Mouse (Mus musculus): ENCODE data around the gene Nipal3. TPM values are rescaled to one million over a fixed set of nuclear protein-coding genes. Genes with fewer than 3 reads are reported as not detected.
A peak's percentile ranks its signal among the peaks of the same experiment; 100 is the strongest.

The Nipal3 gene
- total RNA-seq (2021): 15.5 and 15.8 TPM in 2 replicates
- long read RNA-seq, experiment 1, full-length matches to known transcripts: 3 of 12 reads
- long read RNA-seq, experiment 1, partial matches to known transcripts: 0 of 12 reads
- long read RNA-seq, experiment 1, other reads (novel, unspliced or antisense): 9 of 12 reads
- long read RNA-seq, experiment 2, full-length matches to known transcripts: 2 of 5 reads
- long read RNA-seq, experiment 2, partial matches to known transcripts: 0 of 5 reads
- long read RNA-seq, experiment 2, other reads (novel, unspliced or antisense): 3 of 5 reads

DNA sequence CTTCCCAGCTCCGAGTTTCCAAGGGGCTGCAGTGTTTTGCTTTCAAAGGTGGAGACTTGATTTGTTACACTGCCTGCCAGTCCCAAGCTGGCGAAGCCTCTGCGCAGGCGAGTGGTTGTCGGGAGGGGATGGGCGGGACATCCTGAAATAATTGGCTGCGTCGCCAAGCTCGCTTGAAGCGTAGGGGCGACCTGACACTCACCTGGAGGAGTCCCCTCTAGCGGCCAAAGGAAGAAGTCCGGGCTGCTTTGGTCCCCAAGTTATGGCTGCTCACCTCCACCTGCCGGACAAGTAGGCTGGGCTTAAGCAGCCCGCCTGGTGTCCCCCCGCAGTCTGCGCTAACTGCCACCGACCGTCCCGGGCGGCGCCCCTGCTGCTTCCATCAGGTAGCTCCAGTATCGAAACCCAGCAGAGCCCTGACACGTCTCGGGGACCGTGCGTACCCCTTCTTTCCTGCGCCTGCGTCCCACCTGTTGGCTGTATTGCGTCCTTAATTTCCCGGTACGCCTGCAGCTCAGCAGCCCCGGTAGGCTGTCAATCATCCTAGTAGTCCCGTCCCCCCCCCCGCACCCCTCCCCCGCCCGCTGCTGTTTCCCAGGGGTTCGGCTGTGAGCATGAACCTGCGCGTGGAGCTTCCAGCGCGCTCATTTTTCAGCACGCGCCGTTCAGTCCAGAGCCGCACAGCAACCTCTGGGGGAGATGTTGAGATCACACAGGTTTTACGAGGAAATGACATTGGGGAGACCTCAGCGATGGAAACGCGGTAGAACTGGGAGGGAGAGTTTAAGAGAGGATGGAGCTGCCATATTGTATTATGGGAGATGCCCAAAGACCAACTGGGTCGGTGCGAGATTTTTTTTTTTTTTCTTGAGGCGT is at the start of gene Nipal3, which contains the start of gene Stpg1:
Gene Nipal3, minus strand, starts transcription at position 518 of the 876 bp plus-strand sequence.
Gene Stpg1, plus strand, starts transcription at position 270 of the 876 bp plus-strand sequence.
- peak; percentile 93 for DNase-seq

DNA sequence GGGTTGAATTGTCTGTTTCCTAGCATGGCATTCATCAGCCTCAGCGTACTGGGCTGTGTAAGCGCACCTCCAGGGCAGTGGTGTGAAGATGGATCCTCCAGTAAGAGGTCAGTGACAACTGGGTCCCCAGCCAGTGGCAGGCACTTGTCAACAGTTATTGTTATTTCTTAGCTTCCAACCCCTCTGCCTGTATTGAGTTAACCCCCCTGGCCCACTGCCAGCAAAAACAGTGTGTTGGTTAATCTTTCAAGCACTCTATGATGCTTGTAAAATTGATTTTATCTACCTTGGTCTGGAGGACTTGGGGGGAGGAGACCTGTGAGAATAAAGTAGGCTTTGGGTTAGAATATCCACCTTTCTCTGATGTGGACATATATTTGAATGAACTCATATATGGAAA is 49.4 kb upstream of the Nipal3 start:
- no peak for DNase-seq

DNA sequence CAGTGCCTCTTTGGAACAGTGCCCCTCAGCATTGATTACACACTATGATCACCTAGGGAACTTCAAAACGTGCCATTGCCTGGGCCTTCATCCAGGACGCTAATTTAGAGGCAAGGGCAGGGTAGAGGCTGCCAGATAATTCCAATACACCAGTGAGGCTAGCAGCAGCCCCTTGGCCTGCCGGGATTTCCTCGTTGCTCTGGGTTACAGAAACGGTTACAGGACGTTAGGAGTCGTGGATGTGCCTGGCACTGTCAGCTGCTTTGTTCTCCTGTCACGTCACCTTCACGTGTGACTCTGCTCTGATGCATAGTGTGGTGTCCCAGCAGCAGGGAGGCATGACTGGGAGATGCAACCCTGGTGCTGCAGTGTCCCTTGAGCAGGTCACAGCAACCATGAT is 45.2 kb upstream of the Nipal3 start:
- DNase-seq: no peak

DNA sequence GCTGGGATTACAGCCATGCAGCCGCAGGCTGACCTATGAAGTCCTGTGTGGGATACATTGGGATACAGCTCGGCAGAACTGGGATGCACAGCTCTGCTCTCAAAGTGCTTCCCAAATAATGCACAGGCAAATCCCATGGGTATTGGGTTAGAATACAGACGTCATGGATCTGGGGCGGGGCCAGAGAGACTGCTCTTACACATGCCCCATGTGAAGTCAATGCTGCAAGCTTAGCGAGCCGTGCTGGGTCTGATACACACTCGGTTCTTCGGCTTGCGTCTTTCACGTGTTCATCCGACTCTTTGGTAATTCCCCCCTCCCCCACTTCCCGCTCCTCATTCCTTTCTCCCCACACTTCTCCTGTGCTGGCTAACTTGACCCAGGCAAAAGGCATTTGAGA is 44.2 kb upstream of the Nipal3 start:
- DNase-seq: no peak

DNA sequence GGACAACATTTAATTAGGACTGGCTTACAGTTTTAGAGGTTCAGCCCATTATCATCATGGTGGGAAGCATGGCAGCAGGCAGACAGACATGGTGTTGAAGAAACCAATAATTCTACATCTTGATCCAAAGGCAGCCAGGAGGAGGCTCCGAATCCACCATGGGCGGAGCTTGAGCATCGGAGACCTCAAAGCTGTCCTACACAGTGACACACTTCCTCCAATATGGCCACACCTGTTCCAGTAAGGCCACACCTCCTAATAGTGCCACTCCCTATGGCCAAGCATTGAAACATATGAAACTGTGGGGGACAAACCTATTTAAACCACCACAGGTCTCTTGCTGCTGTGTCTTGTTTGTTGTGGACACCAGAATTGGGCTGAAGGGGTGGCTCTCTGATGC is 40.2 kb upstream of the Nipal3 start:
- DNase-seq: no peak

DNA sequence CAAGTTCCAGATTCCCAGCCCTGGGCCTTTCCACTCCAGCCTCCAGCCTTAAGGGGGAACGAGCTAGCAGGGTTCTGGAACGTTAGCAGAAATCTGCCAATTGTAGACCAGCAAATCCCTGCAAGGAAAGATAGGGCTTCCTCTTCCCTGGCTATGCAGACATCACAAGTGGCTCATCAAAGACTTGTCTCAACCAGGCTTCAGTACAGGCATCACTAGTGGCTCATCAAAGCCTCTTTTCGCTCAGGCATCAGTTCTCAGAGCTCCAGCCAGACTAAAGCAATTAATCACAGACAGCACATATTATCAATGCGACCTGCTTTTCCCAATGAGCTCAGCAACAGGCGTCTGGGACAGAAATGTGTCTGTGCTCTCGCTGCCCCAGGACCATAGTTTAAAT is 38.2 kb upstream of the Nipal3 start:
- DNase-seq: no peak

DNA sequence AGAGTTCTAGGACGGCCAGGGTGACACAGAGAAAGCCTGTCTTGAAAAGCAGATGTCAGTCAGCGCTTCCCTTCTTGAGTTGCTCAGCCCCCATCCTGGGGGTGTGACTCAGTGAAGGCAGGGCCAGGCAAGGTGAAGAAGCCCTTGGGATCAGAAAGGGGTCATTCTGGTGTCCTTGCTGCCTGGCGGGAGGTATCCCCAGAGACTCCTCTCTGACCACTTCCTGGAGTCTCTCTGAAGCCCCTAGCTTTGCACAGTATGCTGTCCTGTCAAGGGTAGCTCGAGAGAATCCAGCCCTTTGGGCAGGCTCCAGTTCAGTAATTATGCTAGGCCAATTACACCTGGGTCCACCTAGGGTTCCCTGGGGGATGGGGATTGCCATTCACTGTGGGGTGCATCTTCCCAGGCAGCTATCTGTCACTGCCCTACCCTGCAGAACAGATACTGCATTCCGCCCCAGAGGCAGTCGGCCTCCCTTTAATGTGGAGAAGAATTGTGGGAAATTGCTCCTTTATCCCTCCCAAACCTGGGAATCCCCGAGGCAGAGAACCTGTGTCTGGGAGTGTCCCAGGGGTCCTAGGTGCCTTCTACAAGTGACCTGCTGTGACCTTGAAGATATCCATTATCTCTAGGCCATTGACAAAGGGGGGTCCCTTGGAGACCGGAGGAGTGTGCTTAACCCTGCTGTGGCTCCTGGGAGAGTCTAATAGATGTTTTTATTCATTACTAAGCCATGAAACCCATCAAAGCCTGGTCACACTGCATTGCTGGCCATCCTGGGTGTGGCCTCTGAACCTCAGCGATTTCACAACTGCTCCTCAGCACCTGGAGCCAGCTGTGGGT is 37.2 kb upstream of the Nipal3 start:
- DNase-seq: no peak

DNA sequence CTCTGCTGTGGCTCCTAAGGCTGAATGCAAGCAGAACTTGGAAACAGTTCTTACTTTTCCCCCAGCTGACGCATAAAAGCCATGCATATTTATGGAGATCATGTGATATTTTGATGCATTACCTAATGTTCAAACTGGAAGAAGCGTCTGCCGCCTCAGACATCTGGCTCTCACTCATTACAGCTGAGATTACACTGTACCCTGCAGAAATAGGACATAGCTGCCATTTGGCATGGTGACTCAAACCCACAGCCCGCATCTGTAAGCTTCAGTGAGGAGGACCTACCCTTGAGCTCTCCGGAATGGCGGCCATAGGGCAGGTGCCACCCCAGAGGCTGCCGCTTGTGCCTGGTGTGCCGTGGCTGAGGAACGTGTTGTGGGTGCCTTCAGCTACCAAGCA is 36.4 kb upstream of the Nipal3 start:
- no peak for DNase-seq

DNA sequence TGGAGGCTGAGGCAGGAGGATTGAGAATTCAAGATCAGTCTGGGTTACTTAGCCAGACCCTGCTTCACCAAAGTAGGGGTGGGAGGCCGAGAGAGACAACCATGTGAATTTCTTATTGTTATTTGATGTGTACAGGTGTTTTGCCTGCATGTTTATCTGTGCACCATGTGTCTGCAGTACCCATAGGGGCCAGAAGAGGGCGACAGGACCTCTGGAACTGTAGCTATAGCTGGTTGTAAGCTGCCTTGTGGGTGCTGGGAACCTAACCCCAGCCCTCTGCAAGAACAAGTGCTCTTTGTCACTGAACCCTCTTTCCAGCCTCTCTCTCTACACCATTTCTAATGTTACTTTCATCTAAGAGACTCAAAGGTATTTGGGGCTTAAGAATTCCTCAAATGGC is 35.4 kb upstream of the Nipal3 start:
- DNase-seq: no peak

DNA sequence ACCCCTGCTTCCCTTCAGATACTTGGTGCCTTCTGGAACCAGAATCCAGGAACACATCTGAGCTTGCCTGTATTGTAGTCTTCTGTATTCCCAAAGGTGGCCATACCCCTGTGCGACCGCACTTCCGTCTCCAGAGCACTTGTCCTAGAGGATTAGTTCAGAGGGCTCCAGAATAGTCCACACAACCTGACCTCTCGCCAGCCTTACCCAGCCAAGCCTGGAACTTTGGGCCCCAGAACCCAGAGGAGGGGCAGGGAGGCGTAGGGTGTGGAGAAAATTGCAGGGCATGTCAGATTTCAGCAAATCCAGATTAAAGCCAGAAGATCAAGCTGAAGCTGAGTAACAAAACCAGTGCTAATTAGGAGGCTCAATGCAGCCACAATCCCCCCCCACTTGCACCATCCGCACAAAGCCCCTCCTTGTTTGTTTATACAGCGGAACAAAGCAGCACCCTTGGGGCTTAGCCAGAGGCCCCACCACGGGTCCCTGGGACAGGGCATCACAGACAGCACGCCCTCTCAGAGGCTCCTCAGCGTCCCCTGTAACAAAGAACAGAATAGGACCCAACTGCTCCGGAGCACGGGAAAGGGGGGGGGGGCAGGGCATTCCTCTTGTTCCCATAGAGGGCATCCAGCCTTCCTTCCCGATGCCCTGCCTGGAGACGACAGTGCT is 31.3 kb upstream of the Nipal3 start:
- DNase-seq: no peak

DNA sequence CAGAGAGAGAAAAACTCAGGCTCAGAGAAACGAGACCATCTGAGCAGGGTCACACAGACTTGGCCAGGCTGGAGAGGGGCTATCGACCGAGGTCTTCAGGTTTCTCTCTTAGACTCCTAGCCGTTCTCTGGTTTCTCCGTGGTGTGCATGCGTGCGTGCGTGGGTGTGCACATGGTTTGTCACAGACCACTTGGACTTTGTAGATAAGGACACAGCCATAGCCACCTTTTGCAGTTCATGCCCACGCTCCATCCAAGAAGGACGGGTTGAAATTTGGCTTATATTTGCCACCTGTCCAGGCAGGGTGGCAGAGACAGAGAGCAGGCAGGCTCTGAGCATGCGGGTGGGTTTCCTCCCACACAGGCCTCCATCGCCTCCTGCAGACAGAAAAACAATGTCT is 30.2 kb upstream of the Nipal3 start:
- DNase-seq: no peak

DNA sequence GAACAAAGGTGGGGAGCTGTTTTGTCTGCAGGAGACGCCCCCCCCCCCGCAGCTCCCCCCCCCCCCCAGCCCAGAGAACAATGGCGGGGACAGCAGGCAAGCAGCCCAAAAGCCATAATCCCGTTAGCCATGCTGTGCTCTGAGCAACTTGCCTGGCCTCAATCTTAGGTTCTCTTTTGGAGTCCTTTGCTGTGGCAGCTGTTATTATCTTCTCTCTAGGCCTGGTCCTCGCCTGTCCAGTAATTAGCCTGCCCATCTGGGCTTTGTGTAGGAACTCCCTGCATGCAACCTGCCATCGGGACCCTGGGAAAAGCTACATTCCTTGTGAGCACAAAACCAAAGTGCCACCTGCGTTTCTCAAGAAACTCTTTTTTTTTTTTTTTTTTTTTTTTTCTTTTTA is 29.1 kb upstream of the Nipal3 start:
- no peak for DNase-seq

DNA sequence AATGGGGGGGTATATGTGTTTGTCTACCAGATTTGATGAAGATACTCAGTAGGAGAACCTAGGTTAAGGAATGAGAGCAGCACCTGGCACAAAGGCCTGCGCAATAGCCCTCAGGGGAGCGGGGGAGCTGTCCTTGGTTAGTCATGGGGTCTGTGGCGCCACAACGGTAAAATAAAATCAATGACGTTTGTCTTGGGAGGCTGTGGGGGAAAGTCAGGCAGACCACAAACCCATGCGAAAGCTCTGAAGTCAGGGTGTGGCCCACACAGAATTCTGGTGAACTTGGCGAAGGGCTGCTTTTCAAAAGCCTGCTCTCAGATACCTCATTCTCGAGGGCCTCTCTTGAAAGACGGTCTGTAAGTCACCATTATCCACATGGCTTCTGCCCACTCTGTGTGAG is 25.6 kb upstream of the Nipal3 start:
- no peak for DNase-seq

DNA sequence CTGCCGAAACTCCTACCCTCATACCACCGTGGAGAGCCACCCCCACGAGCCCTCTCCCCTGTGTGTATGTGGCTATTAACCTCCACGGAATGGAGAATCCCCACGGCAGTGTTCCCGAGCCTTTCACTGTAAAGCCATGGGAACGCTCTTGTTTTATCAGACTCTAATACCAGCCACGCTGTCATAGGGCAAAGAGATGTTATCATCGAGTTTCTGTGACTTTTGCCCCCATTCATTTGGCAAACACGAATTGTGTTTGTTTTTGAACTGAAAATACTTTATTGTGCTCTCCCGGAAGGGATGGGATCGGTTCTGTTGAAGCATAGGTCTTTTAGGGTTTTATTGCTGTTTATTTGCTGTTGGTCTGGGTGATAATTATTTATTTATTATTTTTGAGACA is 23.3 kb upstream of the Nipal3 start:
- DNase-seq: no peak

DNA sequence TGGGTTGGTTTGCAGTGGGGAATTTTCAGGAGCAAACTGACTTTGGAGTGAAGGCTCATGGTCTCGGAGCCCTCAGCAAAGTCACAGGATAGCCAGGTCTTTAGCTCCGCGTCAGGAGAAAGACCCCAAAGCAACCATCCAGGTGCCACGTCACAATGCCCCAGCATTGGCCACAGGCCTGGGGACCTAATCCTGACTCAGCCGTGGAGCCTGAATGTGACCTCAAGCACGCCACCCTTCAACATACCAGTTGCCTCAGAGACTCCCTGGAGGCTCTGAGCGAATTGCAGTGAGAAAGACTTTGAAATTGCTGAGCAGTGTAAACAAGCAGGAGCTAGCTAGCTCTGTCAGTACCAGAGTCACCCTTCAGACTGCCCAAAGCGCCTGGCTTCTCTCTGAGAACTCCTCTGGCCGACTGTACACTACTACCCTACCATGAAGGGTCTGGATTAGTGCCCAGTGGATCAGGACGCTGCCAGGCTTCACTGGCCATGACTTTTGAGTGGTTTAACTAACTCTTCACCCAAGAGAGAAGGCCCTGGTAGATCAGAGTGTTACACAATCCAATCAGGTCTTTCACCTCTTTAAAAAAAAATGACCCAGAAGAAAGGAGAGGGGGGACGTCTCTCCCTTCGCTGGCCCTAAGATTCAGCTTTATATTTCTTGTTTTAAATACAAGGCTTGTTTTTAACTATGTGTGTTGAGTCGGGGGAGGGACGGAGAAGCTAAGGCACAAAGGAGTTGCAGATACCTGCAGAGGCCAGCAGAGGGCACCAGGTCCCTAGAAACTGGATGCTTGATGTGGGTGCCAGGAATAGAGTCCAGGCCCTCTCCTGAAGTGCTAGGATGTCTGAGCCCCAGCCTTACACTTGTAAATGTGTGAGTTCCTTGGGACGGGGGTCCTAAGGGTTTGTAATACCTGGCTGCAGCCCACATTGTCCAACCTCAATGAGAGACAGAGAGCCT is 21.8 kb upstream of the Nipal3 start:
- DNase-seq: peak; percentile 82

DNA sequence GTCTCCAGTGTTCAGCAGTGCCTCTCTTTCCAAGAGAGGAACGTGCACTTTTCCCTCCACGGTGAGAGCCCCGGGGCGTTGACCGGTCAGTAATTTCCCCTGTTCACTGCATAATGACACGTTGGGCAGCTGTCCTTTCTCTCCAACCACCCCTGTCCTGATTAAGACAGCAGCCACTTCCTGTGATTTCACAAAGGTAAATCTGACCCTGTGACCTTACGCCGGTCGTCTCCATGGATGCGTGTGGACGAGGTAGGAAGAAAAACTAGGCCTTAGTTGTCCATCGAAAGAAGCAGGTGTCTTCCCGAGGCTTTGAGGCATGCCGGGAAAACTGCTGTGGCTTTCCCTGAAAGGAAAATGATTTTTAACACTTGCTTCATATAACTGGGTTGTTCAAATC is 20.1 kb upstream of the Nipal3 start:
- DNase-seq: no peak

DNA sequence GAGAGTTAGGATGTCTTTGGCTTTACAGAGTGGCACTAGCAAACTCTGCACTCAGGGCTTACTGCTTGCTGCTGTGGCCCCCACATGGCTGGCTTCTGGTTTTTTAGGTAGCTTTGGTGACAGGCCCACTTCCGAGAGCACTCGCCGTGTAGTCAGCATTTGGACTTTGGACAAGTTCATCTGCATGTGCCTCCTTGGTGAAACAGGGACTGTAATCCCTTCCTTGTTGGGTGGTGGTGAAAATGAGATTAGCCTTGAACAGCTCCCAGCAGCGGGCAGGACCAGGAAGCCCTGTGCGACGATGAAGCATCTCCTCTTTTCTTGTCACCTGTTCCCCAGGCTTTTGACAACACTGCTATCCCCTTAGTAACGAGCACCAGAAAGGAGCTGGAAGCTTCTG is 19.0 kb upstream of the Nipal3 start:
- DNase-seq: no peak

DNA sequence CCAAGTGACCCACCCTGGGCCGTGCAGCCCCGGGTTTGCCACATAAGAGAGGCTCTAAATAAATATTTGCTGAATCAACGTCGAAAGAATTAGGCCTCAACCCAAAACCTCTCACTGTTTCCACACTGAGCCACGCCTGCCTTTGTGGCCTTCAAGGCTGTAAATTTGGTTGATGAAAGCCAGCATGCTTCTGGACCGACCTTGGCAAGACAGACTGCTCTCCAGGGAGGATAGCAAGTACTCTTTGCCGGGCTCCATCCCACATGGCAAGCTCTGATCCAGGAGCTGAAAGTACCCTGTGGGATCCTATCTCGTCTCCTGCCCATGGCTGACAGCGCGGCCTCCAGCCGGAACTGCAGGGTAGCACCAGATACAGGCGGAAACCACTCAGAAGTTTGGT is 14.7 kb upstream of the Nipal3 start:
- peak; percentile 50 for DNase-seq

DNA sequence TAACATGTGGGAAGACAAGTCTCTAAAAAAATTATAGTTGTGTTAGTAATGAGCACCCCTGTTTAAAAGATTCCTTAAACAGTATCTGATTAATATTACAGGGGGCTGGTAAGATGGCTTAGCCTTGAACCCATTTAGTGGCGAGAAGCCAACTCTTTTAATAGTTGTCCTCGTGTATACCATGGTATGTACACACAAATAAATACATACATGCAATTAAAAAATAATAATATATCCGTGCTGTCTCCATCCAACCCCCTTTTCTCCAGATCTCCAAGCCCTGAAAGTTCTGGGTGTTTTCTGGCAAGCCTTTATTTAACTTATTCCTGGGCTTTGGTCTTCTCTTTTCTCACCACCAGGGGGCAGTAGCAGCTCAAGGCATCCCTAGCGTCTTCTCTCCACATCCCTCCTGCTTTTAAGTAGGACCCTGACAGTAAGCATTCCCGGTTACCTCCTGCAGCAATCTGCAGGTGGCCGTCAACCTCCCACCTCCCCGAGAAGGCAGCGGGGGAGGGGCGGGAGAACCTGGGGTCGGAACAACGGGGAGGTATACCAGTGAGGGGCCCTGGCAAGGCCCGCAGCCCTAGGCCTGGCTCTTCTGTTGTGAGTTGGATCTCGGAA is 13.7 kb upstream of the Nipal3 start:
- DNase-seq: peak; percentile 81

DNA sequence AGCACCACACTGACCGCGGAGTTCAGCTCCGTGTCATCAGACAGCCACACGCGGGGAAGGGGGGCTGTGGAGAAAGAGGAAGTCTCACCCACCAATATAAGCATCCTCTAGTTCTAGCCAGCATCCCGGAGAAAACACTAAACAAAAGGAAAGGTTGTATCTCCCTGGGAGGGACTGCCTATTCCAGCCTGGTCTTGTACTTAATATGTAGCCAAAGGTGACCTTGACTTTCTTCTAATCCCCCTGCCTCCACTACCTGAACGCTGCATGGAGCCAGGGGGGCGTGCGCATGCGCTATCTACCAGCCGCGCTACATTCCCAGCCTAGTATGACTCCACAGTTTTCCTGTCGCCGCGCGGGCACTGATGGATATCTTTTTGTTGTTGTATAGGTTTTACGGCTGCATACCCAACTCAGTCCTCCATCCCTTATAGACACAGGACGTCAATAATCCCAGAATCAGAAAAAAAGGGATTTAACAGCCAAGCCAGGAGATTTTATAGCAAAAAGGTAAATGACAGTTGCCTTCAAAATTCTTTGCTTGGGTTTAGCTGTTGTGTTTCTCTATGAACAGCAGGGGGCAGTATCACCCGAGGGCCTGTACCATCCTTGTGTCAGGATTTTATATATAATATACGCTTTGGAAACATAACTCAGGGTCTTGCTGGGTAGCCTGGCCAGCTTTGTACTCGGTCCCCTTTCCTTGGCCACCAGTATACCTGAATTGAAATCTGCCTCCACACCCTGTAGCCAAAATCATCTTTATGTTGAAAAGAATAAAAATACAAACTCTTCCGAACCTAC is 12.9 kb upstream of the Nipal3 start:
- DNase-seq: peak; percentile 30

All from adrenal gland, postnatal 14 days (tissue).